Mouse (Mus musculus) midbrain, embryonic 14.5 days (tissue): ENCODE measurements around the gene Gm17359. TPM values are rescaled to one million over a fixed set of nuclear protein-coding genes. Genes with fewer than 3 reads are reported as not detected.
A peak's percentile ranks its signal among the peaks of the same experiment; 100 is the strongest.

ENCODE experiments used
- ATAC-seq: fragments of 200-750 bp; cut with Nextera tagmentation; 2 replicates; pipeline ENCODE4 v1.8.0; 2017; ENCODE audit warnings: moderate number of reproducible peaks, moderate library complexity; ENCODE audit not compliant: low FRiP score, low TSS enrichment
- DNase-seq: peaks from one replicate; pipeline ENCODE4 v3.0.0-alpha.2; 2015
- H3K27ac ChIP-seq: fragments of 300-500 bp; sonication (generic); replicated peaks from 2 replicates; pipeline ENCODE4 v1.5.1; 2014; ENCODE audit warnings: mild to moderate bottlenecking, low read depth, low read length, moderate library complexity
- H3K27me3 ChIP-seq: fragments of 300-500 bp; sonication (generic); 2 replicates; pipeline ENCODE4 v1.6.1; 2014; ENCODE audit warnings: low read length, control low read depth, mixed read lengths; ENCODE audit not compliant: control insufficient read depth, insufficient read depth
- H3K36me3 ChIP-seq: fragments of 300-500 bp; sonication (generic); 2 replicates; pipeline ENCODE4 v1.6.1; 2014; ENCODE audit warnings: low read length, control low read depth; ENCODE audit not compliant: control insufficient read depth, insufficient read depth
- H3K4me1 ChIP-seq: fragments of 300-500 bp; sonication (generic); 2 replicates; pipeline ENCODE4 v1.6.1; 2014; ENCODE audit warnings: mild to moderate bottlenecking, antibody characterized with exemption, low read length, control low read depth; ENCODE audit not compliant: control insufficient read depth, insufficient read depth
- H3K4me2 ChIP-seq: fragments of 300-500 bp; sonication (generic); 2 replicates; pipeline ENCODE4 v1.6.1; 2014; ENCODE audit warnings: mild to moderate bottlenecking, low read length, moderate library complexity
- H3K4me3 ChIP-seq: fragments of 300-500 bp; sonication (generic); replicated peaks from 2 replicates; pipeline ENCODE4 v1.5.1; 2014; ENCODE audit warnings: low read depth, low read length
- H3K9ac ChIP-seq: fragments of 300-500 bp; sonication (generic); replicated peaks from 2 replicates; pipeline ENCODE4 v1.6.1; 2014; ENCODE audit warnings: mild to moderate bottlenecking, low read length, moderate library complexity
- H3K9me3 ChIP-seq: fragments of 300-500 bp; sonication (generic); 2 replicates; pipeline ENCODE4 v1.6.1; 2016; ENCODE audit warnings: low read length, control low read depth, mixed read lengths; ENCODE audit not compliant: control insufficient read depth
- WGBS: fragments of 180-500 bp; shearing (Covaris S2); extraction: QIAGEN DNeasy Blood & Tissue Kit; methylation state at CpG from one replicate; pipeline ENCODE4 v1.1.7; 2014; 5-methylcytosine and 5-hydroxymethylcytosine counted together
- polyA plus RNA-seq: library from polyadenylated mRNA; unstranded; fragments of >200 nt; fragmentation: Nextera tagmentation; extraction: Ambion mirVana; gene quantifications from 2 replicates; pipeline ENCODE4 v1.2.1, GENCODE M21; 2014

The Gm17359 gene
- polyA plus RNA-seq, 1 experiment from 2014 or later = 0.34 TPM

DNA sequence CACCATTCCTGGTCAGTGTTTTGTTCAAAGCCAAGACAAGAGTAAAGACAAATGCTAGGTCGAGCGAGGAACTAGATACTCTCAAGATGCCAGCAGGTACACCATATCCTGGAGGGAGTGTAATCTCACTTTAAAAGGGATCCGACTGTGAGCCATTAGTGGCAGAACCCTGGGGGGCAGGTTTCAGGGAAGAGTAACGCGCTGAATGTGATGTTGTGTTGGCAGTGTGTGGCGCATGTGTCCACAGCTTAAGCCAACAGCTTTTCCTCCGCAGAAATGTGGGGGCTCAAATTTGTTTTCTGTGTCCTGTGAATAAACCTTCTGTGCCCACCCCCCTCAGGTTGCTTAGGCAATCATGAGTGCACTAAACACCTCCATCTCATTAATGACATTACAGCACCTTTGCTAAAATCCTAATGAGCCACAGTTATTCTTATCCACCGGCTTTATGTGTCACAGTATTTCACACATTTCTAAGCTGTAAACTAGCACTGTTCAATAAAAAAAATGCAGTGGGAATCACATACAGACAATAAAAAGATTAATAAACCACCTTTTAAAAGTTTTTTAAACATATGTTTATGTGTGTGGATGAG is 49.1 kb downstream of the Gm17359 start:
- DNase-seq (no peak), ATAC-seq (no peak)
- Histone ChIP-seq H3K27me3 (no peaks in the 10 kb centered on the region), H3K9me3 (no peaks in the 10 kb centered on the region), H3K4me2 (no peak overlapping the region), H3K27ac (no peak overlapping the region), H3K4me3 (no peak overlapping the region), H3K4me1 (no peaks in the 10 kb centered on the region), H3K36me3 (no peaks in the 10 kb centered on the region), H3K9ac (no peak overlapping the region)
- WGBS = 18% methylated on average over 8 of the region's 8 CpGs

GRCm38 (mm10) chr3:79389081-79389480 is 52.6 kb downstream of the Gm17359 start:
- H3K4me1 ChIP-seq = no peaks in the 10 kb centered on the region
- H3K27ac ChIP-seq = no peak overlapping the region
- no peak overlapping the region for H3K9ac ChIP-seq
- no peak overlapping the region for H3K4me3 ChIP-seq
- ATAC-seq (no peak), DNase-seq (no peak)
- 79% methylated on average over 4 of the region's 4 CpGs for WGBS
- no peaks in the 10 kb centered on the region for H3K36me3 ChIP-seq
- no peaks in the 10 kb centered on the region for H3K9me3 ChIP-seq
- H3K27me3 ChIP-seq = no peaks in the 10 kb centered on the region
- no peak overlapping the region for H3K4me2 ChIP-seq

DNA sequence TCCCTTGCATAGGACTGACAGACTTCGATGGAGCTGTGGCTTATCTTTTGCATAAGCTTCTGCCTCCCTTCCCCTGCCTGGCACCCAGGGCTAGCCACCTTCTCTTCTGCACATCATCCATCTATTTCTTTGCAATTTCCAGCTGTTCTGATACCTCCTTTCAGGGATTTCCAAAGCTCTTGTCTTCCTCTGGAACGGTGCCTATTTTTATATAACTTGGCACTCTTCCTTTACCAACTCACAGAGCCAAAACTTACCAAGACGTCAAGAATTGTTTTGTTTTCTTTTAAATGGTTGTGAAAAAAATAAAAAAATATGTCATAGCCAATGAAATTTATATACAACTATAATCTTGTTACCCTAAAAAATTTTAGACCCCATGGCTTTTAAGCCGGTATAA is 64.1 kb downstream of the Gm17359 start:
- H3K4me3 ChIP-seq = no peak overlapping the region
- no peaks in the 10 kb centered on the region for H3K4me1 ChIP-seq
- no peaks in the 10 kb centered on the region for H3K36me3 ChIP-seq
- H3K27ac ChIP-seq = no peak overlapping the region
- no peak for DNase-seq
- 77% methylated on average over 4 of the region's 4 CpGs for WGBS
- no peaks in the 10 kb centered on the region for H3K9me3 ChIP-seq
- H3K9ac ChIP-seq = no peak overlapping the region
- ATAC-seq = no peak
- H3K27me3 ChIP-seq = no peaks in the 10 kb centered on the region
- H3K4me2 ChIP-seq = no peak overlapping the region

DNA sequence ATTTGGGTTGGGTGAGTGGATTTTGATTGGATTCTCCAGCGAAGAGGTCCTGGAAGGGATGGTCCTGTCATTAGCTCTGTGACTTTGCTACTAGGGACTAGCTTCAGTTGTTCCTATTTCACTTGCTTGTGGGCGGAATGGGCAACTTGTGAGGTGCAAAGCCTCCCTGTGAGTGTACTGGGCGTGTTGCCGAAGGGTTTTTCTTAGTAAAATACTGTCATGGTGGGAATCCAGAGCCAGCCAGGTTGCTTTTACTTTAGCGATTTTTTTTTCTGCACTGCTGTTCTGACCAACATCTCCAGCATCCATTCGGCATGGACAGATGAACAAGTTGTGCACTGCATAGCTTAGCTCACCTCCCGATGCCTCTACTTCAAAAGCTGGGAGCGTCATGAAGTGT is 65.6 kb downstream of the Gm17359 start:
- H3K9ac ChIP-seq = no peak overlapping the region
- ATAC-seq (no peak), DNase-seq (no peak)
- no peaks in the 10 kb centered on the region for H3K36me3 ChIP-seq
- 96% methylated on average over 8 of the region's 8 CpGs for WGBS
- no peaks in the 10 kb centered on the region for H3K9me3 ChIP-seq
- H3K4me2 ChIP-seq = no peak overlapping the region
- no peaks in the 10 kb centered on the region for H3K27me3 ChIP-seq
- H3K27ac ChIP-seq = no peak overlapping the region
- H3K4me1 ChIP-seq = no peaks in the 10 kb centered on the region
- no peak overlapping the region for H3K4me3 ChIP-seq

DNA sequence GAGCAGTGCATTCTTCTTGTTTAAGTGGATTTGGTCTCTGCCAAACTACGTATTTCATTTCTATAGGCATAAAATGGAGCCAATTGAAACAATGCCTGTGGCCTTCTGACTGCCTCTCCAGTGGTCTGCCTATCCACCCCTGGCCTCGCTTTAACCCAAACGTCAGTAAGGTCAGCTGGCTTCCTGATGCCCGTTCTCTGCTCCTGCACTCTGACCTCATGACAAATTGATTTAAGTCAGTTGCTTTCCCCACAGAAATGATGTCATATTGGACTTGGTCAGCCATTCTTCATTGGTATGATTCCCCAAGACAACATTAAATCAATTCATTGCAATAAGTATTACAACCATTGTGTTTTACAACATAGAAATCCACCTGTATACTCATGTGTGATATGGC is 72.1 kb downstream of the Gm17359 start:
- WGBS = 50% methylated on average over 4 of the region's 4 CpGs
- H3K27ac ChIP-seq = no peak overlapping the region
- no peaks in the 10 kb centered on the region for H3K36me3 ChIP-seq
- H3K4me1 ChIP-seq = 0 out of 2 replicates have a peak, but pooled peaks cover 6% of the 10 kb centered on the region
- ATAC-seq (no peak), DNase-seq (no peak)
- H3K4me3 ChIP-seq = no peak overlapping the region
- no peak overlapping the region for H3K9ac ChIP-seq
- no peaks in the 10 kb centered on the region for H3K9me3 ChIP-seq
- H3K4me2 ChIP-seq = no peak overlapping the region
- H3K27me3 ChIP-seq = no peaks in the 10 kb centered on the region

DNA sequence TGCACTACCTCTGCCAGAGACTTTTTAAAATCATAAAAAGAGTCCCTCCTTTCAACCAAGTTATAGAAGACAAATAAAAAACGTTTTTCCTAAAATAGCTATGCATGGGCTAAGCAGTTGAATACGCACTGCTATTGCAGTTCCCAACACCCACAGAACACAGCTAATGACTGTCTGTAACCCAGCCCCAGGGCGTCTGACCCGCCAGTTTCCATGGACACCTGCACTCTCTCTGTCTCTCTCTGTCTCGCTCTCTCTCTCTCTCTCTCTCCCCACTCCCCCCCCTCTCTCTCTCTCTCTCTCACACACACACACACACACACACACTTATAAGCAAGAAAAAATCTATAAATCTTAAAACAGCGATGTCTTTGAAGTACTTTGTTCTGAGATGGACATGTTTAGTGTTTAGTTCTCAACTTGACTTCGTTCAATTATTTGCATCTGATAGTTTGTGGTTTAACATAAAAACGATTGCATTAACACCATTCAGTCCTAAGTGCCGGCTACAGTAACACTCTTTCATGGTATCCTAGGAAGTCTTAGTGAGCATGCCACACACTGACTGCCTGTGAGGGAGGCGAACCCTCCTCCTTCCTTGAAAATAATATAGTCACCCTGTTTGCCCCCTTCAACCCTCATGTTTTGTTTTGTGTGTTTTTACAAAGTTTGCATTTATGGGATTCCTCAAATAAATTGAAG is 73.6 kb downstream of the Gm17359 start:
- 0 out of 2 replicates have a peak, but pooled peaks cover 6% of the 10 kb centered on the region for H3K4me1 ChIP-seq
- no peak overlapping the region for H3K27ac ChIP-seq
- no peak overlapping the region for H3K4me3 ChIP-seq
- H3K9ac ChIP-seq = no peak overlapping the region
- no peak overlapping the region for H3K4me2 ChIP-seq
- DNase-seq (peak; percentile 73), ATAC-seq (peak; percentile 58)
- H3K9me3 ChIP-seq = no peaks in the 10 kb centered on the region
- WGBS = 25% methylated on average over 10 of the region's 10 CpGs
- H3K27me3 ChIP-seq = no peaks in the 10 kb centered on the region
- H3K36me3 ChIP-seq = no peaks in the 10 kb centered on the region

DNA sequence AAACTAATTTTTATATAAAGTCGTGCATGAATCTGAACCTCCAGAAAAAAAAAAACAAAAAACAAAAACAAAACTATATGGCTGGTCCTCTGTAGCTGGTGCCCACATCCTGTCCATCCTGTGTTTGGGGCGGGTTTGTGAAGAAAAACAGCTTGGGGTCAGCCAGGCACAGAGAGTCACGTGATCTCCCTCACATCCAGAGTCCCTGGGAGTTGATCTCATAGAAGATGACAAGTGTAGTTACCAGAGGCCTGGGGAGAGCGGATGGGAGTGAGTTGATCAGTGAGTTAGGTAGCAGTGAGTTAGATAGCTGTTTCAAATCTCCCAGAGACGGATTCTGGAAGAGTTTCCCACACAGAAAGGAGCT is 74.2 kb downstream of the Gm17359 start:
- Histone ChIP-seq H3K4me1 (0 out of 2 replicates have a peak, but pooled peaks cover 6% of the 10 kb centered on the region), H3K27me3 (no peaks in the 10 kb centered on the region), H3K9ac (no peak overlapping the region), H3K27ac (no peak overlapping the region), H3K36me3 (no peaks in the 10 kb centered on the region), H3K4me3 (no peak overlapping the region), H3K4me2 (no peak overlapping the region), H3K9me3 (no peaks in the 10 kb centered on the region)
- WGBS = 28% methylated on average over 5 of the region's 5 CpGs
- no peak for ATAC-seq
- peak; percentile 29 for DNase-seq

GRCm38 (mm10) chr3:79411666-79412065 is 75.2 kb downstream of the Gm17359 start:
- no peaks in the 10 kb centered on the region for H3K9me3 ChIP-seq
- H3K36me3 ChIP-seq = no peaks in the 10 kb centered on the region
- H3K27me3 ChIP-seq = no peaks in the 10 kb centered on the region
- H3K4me1 ChIP-seq = 0 out of 2 replicates have a peak, but pooled peaks cover 11% of the 10 kb centered on the region
- H3K4me3 ChIP-seq = no peak overlapping the region
- no peak overlapping the region for H3K4me2 ChIP-seq
- no peak for ATAC-seq
- no peak overlapping the region for H3K27ac ChIP-seq
- no peak overlapping the region for H3K9ac ChIP-seq
- no peak for DNase-seq
- 54% methylated on average over 2 of the region's 2 CpGs for WGBS

DNA sequence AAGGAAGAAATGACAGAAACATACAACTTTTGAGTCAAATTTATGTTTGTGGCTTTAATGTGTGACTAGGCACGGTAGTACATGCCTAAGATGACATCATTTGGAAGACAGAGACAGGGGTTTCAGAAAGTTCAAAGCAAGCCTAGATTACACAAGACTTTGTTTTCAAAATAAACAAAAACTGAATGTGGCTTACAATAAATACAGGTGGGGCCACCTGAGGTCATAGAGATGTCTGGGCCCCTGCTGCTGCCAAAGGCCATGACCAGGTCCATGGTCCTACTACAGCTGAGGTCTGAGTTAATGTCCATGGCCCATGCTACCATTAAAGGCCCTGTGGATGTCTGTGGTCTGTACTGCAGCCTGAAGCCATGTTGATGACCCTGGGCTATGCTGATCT is 77.0 kb downstream of the Gm17359 start:
- no peak for DNase-seq
- H3K9ac ChIP-seq = no peak overlapping the region
- H3K27me3 ChIP-seq = no peaks in the 10 kb centered on the region
- WGBS = 93% methylated on average over 1 of the region's 1 CpGs
- ATAC-seq = no peak
- H3K4me2 ChIP-seq = no peak overlapping the region
- H3K4me3 ChIP-seq = no peak overlapping the region
- peaks cover 19% of the 10 kb centered on the region; the same call in 1 of the 2 replicates for H3K4me1 ChIP-seq
- no peaks in the 10 kb centered on the region for H3K36me3 ChIP-seq
- no peaks in the 10 kb centered on the region for H3K9me3 ChIP-seq
- no peak overlapping the region for H3K27ac ChIP-seq
